Mouse (Mus musculus) neural tube, embryonic 11.5 days (tissue): ENCODE measurements around the gene Calhm6. TPM values are rescaled to one million over a fixed set of nuclear protein-coding genes. Genes with fewer than 3 reads are reported as not detected.

Experiments
- ATAC-seq: fragments of 200-750 bp; cut with Nextera tagmentation; 2 replicates; pipeline ENCODE4 v1.8.0; 2017; ENCODE audit warnings: moderate number of reproducible peaks, mild to moderate bottlenecking, moderate TSS enrichment, moderate library complexity; ENCODE audit not compliant: insufficient read depth, low FRiP score, low TSS enrichment
- DNase-seq: peaks from one replicate; pipeline ENCODE4 v3.0.0-alpha.2; 2015; ENCODE audit warnings: low spot score
- H3K27ac ChIP-seq: fragments of 300-500 bp; sonication (generic); 2 replicates; pipeline ENCODE4 v1.5.1; 2014; ENCODE audit warnings: low read depth, mild to moderate bottlenecking, low read length
- H3K27me3 ChIP-seq: fragments of 300-500 bp; sonication (generic); 2 replicates; pipeline ENCODE4 v1.6.1; 2014; ENCODE audit warnings: mild to moderate bottlenecking, low read length, mixed read lengths; ENCODE audit not compliant: control insufficient read depth, insufficient read depth
- H3K36me3 ChIP-seq: fragments of 300-500 bp; sonication (generic); 2 replicates; pipeline ENCODE4 v1.6.1; 2014; ENCODE audit warnings: mild to moderate bottlenecking, low read length, moderate library complexity, mixed read lengths; ENCODE audit not compliant: control insufficient read depth, insufficient read depth
- H3K4me1 ChIP-seq: fragments of 300-500 bp; sonication (generic); 2 replicates; pipeline ENCODE4 v1.6.1; 2014; ENCODE audit warnings: low read length, mixed read lengths; ENCODE audit not compliant: control insufficient read depth, insufficient read depth
- H3K4me2 ChIP-seq: fragments of 300-500 bp; sonication (generic); 2 replicates; pipeline ENCODE4 v1.6.1; 2014; ENCODE audit warnings: low read depth, mild to moderate bottlenecking, moderate library complexity
- H3K4me3 ChIP-seq: fragments of 300-500 bp; sonication (generic); 2 replicates; pipeline ENCODE4 v1.5.1; 2014; ENCODE audit warnings: low read depth, low read length
- H3K9ac ChIP-seq: fragments of 300-500 bp; sonication (generic); 2 replicates; pipeline ENCODE4 v1.6.1; 2014; ENCODE audit warnings: mild to moderate bottlenecking, low read length
- H3K9me3 ChIP-seq: fragments of 300-500 bp; sonication (generic); 2 replicates; pipeline ENCODE4 v1.6.1; 2016; ENCODE audit warnings: low read length; ENCODE audit not compliant: control insufficient read depth
- WGBS: fragments of 180-500 bp; shearing (Covaris S2); extraction: QIAGEN DNeasy Blood & Tissue Kit; methylation state at CpG from one replicate; pipeline ENCODE4 v1.1.7; 2014; 5-methylcytosine and 5-hydroxymethylcytosine counted together
- polyA plus RNA-seq: library from polyadenylated mRNA; unstranded; fragments of >200 nt; fragmentation: Nextera tagmentation; extraction: Ambion mirVana; gene quantifications from 2 replicates; pipeline ENCODE4 v1.2.1, GENCODE M21; 2014

The Calhm6 gene
- polyA plus RNA-seq, 1 experiment from 2014 or later: not detected

DNA sequence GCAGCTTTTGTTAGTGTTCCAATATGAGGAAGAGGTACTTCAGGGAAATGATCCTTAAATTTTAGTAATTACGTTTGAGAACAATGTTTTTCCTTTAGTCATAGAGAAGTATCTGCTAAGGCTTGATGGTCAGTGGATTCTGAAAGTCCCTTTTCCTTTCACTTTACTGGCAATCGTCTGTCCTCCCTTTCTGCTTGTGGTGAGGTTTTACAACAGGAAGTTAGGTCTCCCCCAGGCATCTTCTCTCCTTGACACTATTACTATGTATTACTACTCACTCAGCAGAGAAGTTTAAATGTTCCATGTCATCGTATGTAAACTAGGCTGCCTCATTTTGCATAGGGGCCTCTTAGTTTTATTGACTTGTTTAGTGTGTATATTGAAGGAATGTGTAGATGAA, 38.3 kb downstream of the Calhm6 start:
- Histone ChIP-seq H3K4me2 (no peak overlapping the region), H3K9ac (no peak overlapping the region), H3K9me3 (no peaks in the 10 kb centered on the region), H3K4me1 (no peaks in the 10 kb centered on the region), H3K27me3 (no peaks in the 10 kb centered on the region), H3K36me3 (no peaks in the 10 kb centered on the region), H3K4me3 (no peak overlapping the region), H3K27ac (no peak overlapping the region)
- no peak for ATAC-seq
- WGBS: 59% methylated on average over 3 of the region's 3 CpGs
- no peak for DNase-seq

DNA sequence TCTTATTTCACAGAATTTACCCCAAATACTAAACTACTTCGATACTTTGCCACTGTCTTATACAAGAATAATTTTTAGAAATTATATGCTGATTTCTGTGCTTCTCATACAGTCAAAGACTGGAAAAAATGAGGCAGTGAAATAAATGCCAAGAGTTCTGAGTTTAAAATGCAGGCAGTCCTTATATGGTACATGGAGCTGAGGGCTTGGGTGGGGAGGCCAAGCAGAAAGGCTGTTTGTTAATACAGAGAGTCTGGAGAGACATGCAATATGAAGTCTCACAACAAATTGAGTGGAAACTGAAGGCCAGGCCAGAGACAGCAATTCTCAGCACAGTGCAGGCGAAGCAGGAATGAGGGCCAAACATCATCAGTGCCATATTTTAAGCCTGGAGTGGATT, 39.3 kb downstream of the Calhm6 start:
- DNase-seq (no peak), ATAC-seq (no peak)
- no peak overlapping the region for H3K4me2 ChIP-seq
- H3K4me1 ChIP-seq: no peaks in the 10 kb centered on the region
- no peaks in the 10 kb centered on the region for H3K36me3 ChIP-seq
- 86% methylated on average over 2 of the region's 2 CpGs for WGBS
- no peak overlapping the region for H3K4me3 ChIP-seq
- no peak overlapping the region for H3K9ac ChIP-seq
- H3K27me3 ChIP-seq: no peaks in the 10 kb centered on the region
- no peaks in the 10 kb centered on the region for H3K9me3 ChIP-seq
- H3K27ac ChIP-seq: no peak overlapping the region

DNA sequence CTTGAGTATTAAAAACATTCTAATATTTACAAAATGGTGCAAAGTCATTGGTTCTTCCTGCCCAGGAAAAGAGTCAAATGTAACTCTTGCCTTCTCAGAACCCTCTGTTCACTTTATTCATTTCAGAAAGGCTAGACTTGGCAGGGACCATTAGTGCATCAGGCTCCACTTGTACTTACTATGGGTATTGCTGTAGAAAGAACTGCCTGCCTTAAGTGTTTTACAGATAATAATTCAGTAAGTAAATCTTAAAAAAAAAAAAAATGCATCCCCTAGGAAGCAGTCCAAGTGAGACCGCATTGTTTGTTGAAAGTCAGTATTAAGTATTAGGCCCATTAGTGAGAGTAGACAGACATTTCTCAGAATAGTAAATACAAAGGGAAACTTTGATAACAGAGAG, 41.3 kb downstream of the Calhm6 start:
- H3K4me2 ChIP-seq: no peak overlapping the region
- H3K9ac ChIP-seq: no peak overlapping the region
- H3K36me3 ChIP-seq: no peaks in the 10 kb centered on the region
- ATAC-seq (no peak), DNase-seq (no peak)
- H3K9me3 ChIP-seq: no peaks in the 10 kb centered on the region
- no peak overlapping the region for H3K4me3 ChIP-seq
- no peaks in the 10 kb centered on the region for H3K4me1 ChIP-seq
- H3K27ac ChIP-seq: no peak overlapping the region
- 100% methylated on average over 1 of the region's 1 CpGs for whole genome bisulfite sequencing
- H3K27me3 ChIP-seq: no peaks in the 10 kb centered on the region

Other genes with a start within 250 kb of the Calhm6 start
- 0.09 TPM in 1 of 2 replicates, not detected in the other for gene Rsph4a, start 222.9 kb downstream of the Calhm6 start, polyA plus RNA-seq
- 23.4 and 23.8 TPM in 2 replicates for gene Zup1, start 176.7 kb downstream of the Calhm6 start, polyA plus RNA-seq
- gene Rwdd1, start 108.4 kb downstream of the Calhm6 start, polyA plus RNA-seq: 147 and 150 TPM in 2 replicates
- gene Trappc3l, start 90.4 kb downstream of the Calhm6 start, polyA plus RNA-seq: not detected in 2 replicates
- gene Calhm4, start 83.7 kb downstream of the Calhm6 start, polyA plus RNA-seq: not detected in 2 replicates
- gene Calhm5, start 31.5 kb downstream of the Calhm6 start, polyA plus RNA-seq: 0.13 and 0.19 TPM in 2 replicates
- gene Dse, start 79.7 kb upstream of the Calhm6 start, polyA plus RNA-seq: 28.2 and 32.6 TPM in 2 replicates
- 72.9 and 74.7 TPM in 2 replicates for gene Tspyl1, start 154.2 kb upstream of the Calhm6 start, polyA plus RNA-seq
- 38.6 and 40.4 TPM in 2 replicates for gene Tspyl4, start 169.5 kb upstream of the Calhm6 start, polyA plus RNA-seq